Mouse (Mus musculus) bone marrow macrophage, adult 2 months (primary cell): ENCODE results near the gene Tapbpl. TPM values are rescaled to one million over a fixed set of nuclear protein-coding genes. Genes with fewer than 3 reads are reported as not detected.

ENCODE experiments used
- H3K27ac ChIP-seq: 2 replicates; pipeline ENCODE4 v1.5.1; 2012; ENCODE audit warnings: low read depth, low read length; ENCODE audit not compliant: insufficient read depth
- H3K4me1 ChIP-seq: 2 replicates; pipeline ENCODE4 v1.6.1; 2012; ENCODE audit warnings: low read length; ENCODE audit not compliant: control insufficient read depth, insufficient read depth
- H3K4me3 ChIP-seq: 2 replicates; pipeline ENCODE4 v1.5.1; 2012; ENCODE audit warnings: mild to moderate bottlenecking, low read length, moderate library complexity; ENCODE audit not compliant: insufficient read depth
- CTCF ChIP-seq: IDR thresholded peaks from 2 replicates; pipeline ENCODE4 v1.5.1; 2012; ENCODE audit warnings: low read depth, mild to moderate bottlenecking, low read length, moderate library complexity
- POLR2A ChIP-seq: IDR thresholded peaks from 2 replicates; pipeline ENCODE4 v1.6.1; 2012; ENCODE audit warnings: mild to moderate bottlenecking, low read depth, low read length, borderline replicate concordance
- polyA plus RNA-seq: library from polyadenylated mRNA; stranded (reverse); fragments of >200 nt; gene quantifications from 2 replicates; pipeline ENCODE4 v1.2.4, GENCODE M21; 2012; ENCODE audit not compliant: missing spikeins, insufficient read depth, insufficient read length

The Tapbpl gene
- polyA plus RNA-seq, 1 experiment: 16.2 TPM

GRCm38 (mm10) chr6:125191332-125192015 lies 40.2 kb downstream of the Tapbpl start, which contains the start of the genes Ncapd2 and Mrpl51:
Gene Ncapd2, minus strand, starts transcription at chr6:125191701.
Gene Mrpl51, plus strand, starts transcription at chr6:125191801.
- peak within 1 kb of the TSS; percentile 96 for H3K27ac ChIP-seq
- TF ChIP-seq POLR2A: 0 out of 2 replicates have a peak, but pooled peaks have one; percentile 50
- no peak for TF ChIP-seq CTCF
- peak within 1 kb of the TSS; percentile 94 for H3K4me3 ChIP-seq
- H3K4me1 ChIP-seq: peaks cover 5% of the 10 kb centered on the region

- peaks cover 5% of the 10 kb centered on the region for H3K4me1 ChIP-seq
- peak overlapping the region; percentile 32 for H3K27ac ChIP-seq
- peak overlapping the region; percentile 71 for H3K4me3 ChIP-seq
- TF ChIP-seq POLR2A: no peak
- TF ChIP-seq CTCF: no peak
Observed at GRCm38 (mm10) chr6:125190816-125191215, 40.8 kb downstream of the Tapbpl start.

GRCm38 (mm10) chr6:125186203-125186602 lies 45.5 kb downstream of the Tapbpl start:
- Histone ChIP-seq H3K4me3 (no peak overlapping the region), H3K4me1 (no peaks in the 10 kb centered on the region), H3K27ac (no peak overlapping the region)
- TF ChIP-seq POLR2A: no peak
- TF ChIP-seq CTCF: no peak

- TF ChIP-seq CTCF: no peak
- TF ChIP-seq POLR2A: no peak
- Histone ChIP-seq H3K27ac (no peak overlapping the region), H3K4me3 (no peak overlapping the region), H3K4me1 (no peaks in the 10 kb centered on the region)
Observed at GRCm38 (mm10) chr6:125182133-125182532, 49.5 kb downstream of the Tapbpl start.

GRCm38 (mm10) chr6:125179601-125180000 lies 52.1 kb downstream of the Tapbpl start:
- Histone ChIP-seq H3K27ac (no peak overlapping the region), H3K4me3 (no peak overlapping the region), H3K4me1 (no peaks in the 10 kb centered on the region)
- TF ChIP-seq POLR2A (no peak), CTCF (no peak)

GRCm38 (mm10) chr6:125175469-125175868 lies 56.2 kb downstream of the Tapbpl start:
- TF ChIP-seq POLR2A (no peak), CTCF (no peak)
- Histone ChIP-seq H3K4me3 (no peak overlapping the region), H3K4me1 (no peaks in the 10 kb centered on the region), H3K27ac (no peak overlapping the region)

Other genes with a start within 250 kb of the Tapbpl start
- 5.5 and 7.2 TPM in 2 replicates for gene Pianp, start 235.2 kb downstream of the Tapbpl start, polyA plus RNA-seq
- 82.7 and 83.1 TPM in 2 replicates for gene Zfp384, start 222.7 kb downstream of the Tapbpl start, polyA plus RNA-seq
- gene Ing4, start 192.1 kb downstream of the Tapbpl start, polyA plus RNA-seq: 110 and 113 TPM in 2 replicates
- 28.7 and 29.3 TPM in 2 replicates for gene Acrbp, start 182.2 kb downstream of the Tapbpl start, polyA plus RNA-seq
- 33.2 and 43.3 TPM in 2 replicates for gene Lpar5, start 163.9 kb downstream of the Tapbpl start, polyA plus RNA-seq
- gene Chd4, start 135.9 kb downstream of the Tapbpl start, polyA plus RNA-seq: 122 and 144 TPM in 2 replicates
- 10.7 and 11.4 TPM in 2 replicates for gene Nop2, start 100.0 kb downstream of the Tapbpl start, polyA plus RNA-seq
- gene Iffo1, start 86.6 kb downstream of the Tapbpl start, polyA plus RNA-seq: 51.8 and 57.0 TPM in 2 replicates
- 229 and 264 TPM in 2 replicates for gene Gapdh, start 65.4 kb downstream of the Tapbpl start, polyA plus RNA-seq
- 83.1 and 85.5 TPM in 2 replicates for gene Ncapd2, start 40.2 kb downstream of the Tapbpl start, polyA plus RNA-seq
- 68.6 and 82.0 TPM in 2 replicates for gene Mrpl51, start 40.1 kb downstream of the Tapbpl start, polyA plus RNA-seq
- 15.0 and 15.1 TPM in 2 replicates for gene Vamp1, start 16.3 kb downstream of the Tapbpl start, polyA plus RNA-seq
- gene Cd27, start 5.2 kb upstream of the Tapbpl start, polyA plus RNA-seq: not detected in 2 replicates
- gene Tuba3a, start 54.2 kb upstream of the Tapbpl start, polyA plus RNA-seq: not detected in 2 replicates
- 55.6 and 60.0 TPM in 2 replicates for gene Ltbr, start 82.0 kb upstream of the Tapbpl start, polyA plus RNA-seq
- gene Scnn1a, start 88.8 kb upstream of the Tapbpl start, polyA plus RNA-seq: 0.88 and 1.1 TPM in 2 replicates
- 145 and 152 TPM in 2 replicates for gene Tnfrsf1a, start 117.5 kb upstream of the Tapbpl start, polyA plus RNA-seq
- gene Plekhg6, start 148.9 kb upstream of the Tapbpl start, polyA plus RNA-seq: not detected in 2 replicates